Mouse (Mus musculus) stomach, postnatal 0 days (tissue): ENCODE data around the gene Adad2. TPM values are rescaled to one million over a fixed set of nuclear protein-coding genes. Genes with fewer than 3 reads are reported as not detected.
A peak's percentile ranks its signal among the peaks of the same experiment; 100 is the strongest.

ENCODE experiments used
- ATAC-seq: fragments of 200-750 bp; cut with Nextera tagmentation; 2 replicates; pipeline ENCODE4 v1.8.0; 2017; ENCODE audit not compliant: low FRiP score, low TSS enrichment
- DNase-seq: peaks from one replicate; pipeline ENCODE4 v3.0.0-alpha.2; 2016; ENCODE audit warnings: low spot score
- H3K27ac ChIP-seq: fragments of 300-500 bp; sonication (generic); replicated peaks from 2 replicates; pipeline ENCODE4 v1.5.1; 2014; ENCODE audit warnings: mild to moderate bottlenecking, control low read depth
- H3K27me3 ChIP-seq: fragments of 300-500 bp; sonication (generic); 2 replicates; pipeline ENCODE4 v1.6.1; 2014; ENCODE audit warnings: low read length; ENCODE audit not compliant: control insufficient read depth, insufficient read depth
- H3K36me3 ChIP-seq: fragments of 300-500 bp; sonication (generic); 2 replicates; pipeline ENCODE4 v1.6.1; 2014; ENCODE audit warnings: low read length, mixed read lengths; ENCODE audit not compliant: control insufficient read depth, insufficient read depth
- H3K4me1 ChIP-seq: fragments of 300-500 bp; sonication (generic); replicated peaks from 2 replicates; pipeline ENCODE4 v1.6.1; 2014; ENCODE audit warnings: antibody characterized with exemption; ENCODE audit not compliant: control insufficient read depth, insufficient read depth
- H3K4me2 ChIP-seq: fragments of 300-500 bp; sonication (generic); replicated peaks from 2 replicates; pipeline ENCODE4 v1.6.1; 2014; ENCODE audit warnings: low read depth, mild to moderate bottlenecking, control low read depth, moderate library complexity
- H3K4me3 ChIP-seq: fragments of 300-500 bp; sonication (generic); 2 replicates; pipeline ENCODE4 v1.5.1; 2014; ENCODE audit warnings: low read depth, low read length, control low read depth
- H3K9ac ChIP-seq: fragments of 300-500 bp; sonication (generic); 2 replicates; pipeline ENCODE4 v1.6.1; 2014; ENCODE audit warnings: mild to moderate bottlenecking, low read length, control low read depth, mixed read lengths
- H3K9me3 ChIP-seq: fragments of 300-500 bp; sonication (generic); 2 replicates; pipeline ENCODE4 v1.6.1; 2016; ENCODE audit warnings: low read length; ENCODE audit not compliant: control insufficient read depth
- CTCF ChIP-seq: IDR thresholded peaks from 2 replicates; pipeline ENCODE4 v1.5.1; 2016; ENCODE audit warnings: antibody characterized with exemption, low read depth, mild to moderate bottlenecking, moderate library complexity
- EP300 ChIP-seq: optimal IDR thresholded peaks from 2 replicates; pipeline ENCODE3; 2016; ENCODE audit warnings: antibody characterized with exemption
- WGBS: fragments of 180-500 bp; shearing (Covaris S2); extraction: QIAGEN DNeasy Blood & Tissue Kit; methylation state at CpG from one replicate; pipeline ENCODE4 v1.1.7; 2014; 5-methylcytosine and 5-hydroxymethylcytosine counted together
- polyA plus RNA-seq: library from polyadenylated mRNA; unstranded; fragments of >200 nt; fragmentation: Nextera tagmentation; extraction: Ambion mirVana; gene quantifications from 2 replicates; pipeline ENCODE4 v1.2.1, GENCODE M21; 2015

Gene Adad2
- polyA plus RNA-seq, 1 experiment from 2014 or later: not detected

DNA sequence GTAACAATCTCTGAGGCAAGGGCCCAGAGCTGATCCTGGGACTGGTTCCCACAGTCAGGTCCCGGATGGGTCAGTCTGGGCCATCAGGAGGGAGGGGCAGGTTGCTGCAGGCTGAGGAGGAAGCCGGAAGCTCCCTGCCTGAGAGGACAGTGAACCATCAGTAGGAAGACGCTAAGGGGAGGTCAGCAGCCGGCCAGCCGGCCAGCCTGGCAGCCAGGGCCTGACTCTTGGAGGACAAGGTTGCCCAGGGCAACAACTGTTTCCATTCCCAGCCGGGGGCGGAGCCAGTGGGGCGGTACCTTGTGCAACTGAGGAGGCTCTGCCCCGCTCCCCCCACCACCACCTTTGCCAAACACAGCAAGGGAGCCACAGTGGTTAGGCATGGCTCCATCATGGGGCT lies 48.5 kb downstream of the Adad2 start:
- ATAC-seq (peak; percentile 79), DNase-seq (peak; percentile 89)
- no peaks in the 10 kb centered on the region for H3K36me3 ChIP-seq
- no peak overlapping the region for H3K4me3 ChIP-seq
- no peak overlapping the region for H3K9ac ChIP-seq
- TF ChIP-seq EP300: no peak
- TF ChIP-seq CTCF: no peak
- H3K27me3 ChIP-seq: no peaks in the 10 kb centered on the region
- H3K27ac ChIP-seq: 0 out of 2 replicates have a peak overlapping the region, but pooled peaks have one; percentile 24
- no peak overlapping the region for H3K4me2 ChIP-seq
- WGBS: 12% methylated on average over 9 of the region's 9 CpGs
- peaks cover 3% of the 10 kb centered on the region for H3K4me1 ChIP-seq
- no peaks in the 10 kb centered on the region for H3K9me3 ChIP-seq

DNA sequence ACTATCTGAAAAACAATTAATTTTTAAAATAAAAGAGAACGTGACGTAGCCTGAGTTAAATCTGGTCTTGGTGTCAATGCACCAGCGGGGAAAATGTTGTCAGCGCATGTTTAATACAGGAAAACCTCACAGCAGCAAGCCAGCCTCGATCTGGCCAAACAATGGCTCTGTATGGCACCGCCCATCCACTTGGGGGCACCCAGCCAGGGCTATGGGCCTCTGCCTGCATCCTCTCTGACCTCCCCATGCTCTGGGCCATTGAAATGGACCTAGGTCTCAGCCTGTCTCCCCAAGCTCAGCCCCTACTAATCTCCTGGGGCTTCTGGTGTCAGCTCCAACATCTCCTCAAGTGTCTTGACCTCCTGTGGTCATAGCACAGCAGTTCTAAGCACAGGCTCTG lies 49.3 kb downstream of the Adad2 start:
- DNase-seq: no peak
- Histone ChIP-seq H3K9ac (no peak overlapping the region), H3K27me3 (no peaks in the 10 kb centered on the region), H3K36me3 (no peaks in the 10 kb centered on the region), H3K27ac (0 out of 2 replicates have a peak overlapping the region, but pooled peaks have one; percentile 8), H3K4me3 (no peak overlapping the region), H3K4me2 (no peak overlapping the region), H3K4me1 (peaks cover 3% of the 10 kb centered on the region), H3K9me3 (no peaks in the 10 kb centered on the region)
- WGBS: 74% methylated on average over 6 of the region's 6 CpGs
- TF ChIP-seq EP300 (no peak), CTCF (no peak)
- no peak for ATAC-seq

DNA sequence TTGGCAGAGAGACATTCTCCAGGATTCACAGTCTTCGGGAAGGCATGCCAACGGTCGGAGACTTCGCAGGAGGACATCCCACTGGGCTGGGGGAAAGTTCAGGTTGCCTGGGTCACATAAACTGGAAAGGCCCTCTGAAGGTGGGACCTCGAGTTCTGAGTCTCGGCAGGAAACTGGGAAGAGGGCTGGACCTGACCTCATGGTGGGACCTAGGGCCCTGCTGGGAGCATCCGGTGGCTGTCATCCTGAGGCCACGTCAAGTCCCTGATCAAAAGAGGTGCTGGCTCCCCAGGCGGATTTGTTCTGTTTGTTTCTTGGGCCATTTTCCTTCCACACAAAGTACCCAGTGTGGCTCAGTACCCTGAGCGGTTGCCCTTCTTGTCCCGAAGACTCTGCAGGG lies 50.9 kb downstream of the Adad2 start:
- Histone ChIP-seq H3K4me1 (peaks cover 3% of the 10 kb centered on the region), H3K4me3 (no peak overlapping the region), H3K27ac (no peak overlapping the region), H3K36me3 (no peaks in the 10 kb centered on the region), H3K9ac (no peak overlapping the region), H3K4me2 (no peak overlapping the region), H3K27me3 (no peaks in the 10 kb centered on the region), H3K9me3 (no peaks in the 10 kb centered on the region)
- DNase-seq (no peak), ATAC-seq (no peak)
- WGBS: 73% methylated on average over 11 of the region's 11 CpGs
- TF ChIP-seq EP300: no peak
- no peak for TF ChIP-seq CTCF

DNA sequence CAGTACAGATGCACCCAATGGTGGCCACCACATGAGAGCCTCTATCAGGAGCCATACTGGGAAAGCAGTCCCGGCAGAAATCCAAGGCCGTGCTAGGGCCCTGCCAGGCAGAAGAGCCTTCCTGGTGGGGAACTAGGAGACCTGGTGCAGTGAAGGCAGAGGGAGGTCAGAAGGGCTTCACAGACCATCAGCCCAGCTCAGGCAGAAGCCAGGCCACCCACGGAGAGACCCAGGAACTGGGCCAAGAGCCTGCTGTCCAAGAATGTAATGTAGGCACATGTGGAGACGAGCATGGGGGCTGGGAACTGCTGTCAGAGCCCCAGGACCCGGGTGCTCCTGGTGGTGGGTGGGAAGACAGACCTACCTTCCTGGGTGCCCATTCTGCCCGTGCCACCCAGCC lies 52.7 kb downstream of the Adad2 start:
- Histone ChIP-seq H3K27me3 (no peaks in the 10 kb centered on the region), H3K4me1 (peaks cover 3% of the 10 kb centered on the region), H3K9me3 (no peaks in the 10 kb centered on the region), H3K4me3 (no peak overlapping the region), H3K36me3 (no peaks in the 10 kb centered on the region), H3K9ac (0 out of 2 replicates have a peak overlapping the region, but pooled peaks have one; percentile 27), H3K4me2 (peak overlapping the region; percentile 49; the same call in 1 of the 2 replicates), H3K27ac (0 out of 2 replicates have a peak overlapping the region, but pooled peaks have one; percentile 4)
- DNase-seq (no peak), ATAC-seq (no peak)
- WGBS: 59% methylated on average over 6 of the region's 6 CpGs
- TF ChIP-seq EP300: no peak
- no peak for TF ChIP-seq CTCF

Other genes with a start within 250 kb of the Adad2 start
- 22.0 and 24.0 TPM in 2 replicates for gene Mlycd, start 217.9 kb upstream of the Adad2 start, polyA plus RNA-seq
- 11.4 and 14.5 TPM in 2 replicates for gene Osgin1, start 178.6 kb upstream of the Adad2 start, polyA plus RNA-seq
- 1.5 and 1.6 TPM in 2 replicates for gene Necab2, start 166.0 kb upstream of the Adad2 start, polyA plus RNA-seq
- not detected in 2 replicates for gene Slc38a8, start 111.0 kb upstream of the Adad2 start, polyA plus RNA-seq
- 37.1 and 38.4 TPM in 2 replicates for gene Mbtps1, start 54.0 kb upstream of the Adad2 start, polyA plus RNA-seq
- gene Hsdl1, start 37.6 kb upstream of the Adad2 start, polyA plus RNA-seq: 21.3 and 21.4 TPM in 2 replicates
- gene Dnaaf1, start 37.5 kb upstream of the Adad2 start, polyA plus RNA-seq: 0.24 and 0.30 TPM in 2 replicates
- gene Taf1c, start 7.5 kb upstream of the Adad2 start, polyA plus RNA-seq: 5.9 and 6.2 TPM in 2 replicates
- gene Kcng4, start 22.9 kb downstream of the Adad2 start, polyA plus RNA-seq: 0.49 and 0.52 TPM in 2 replicates
- 58.0 and 61.0 TPM in 2 replicates for gene Wfdc1, start 53.6 kb downstream of the Adad2 start, polyA plus RNA-seq
- 7.7 and 8.8 TPM in 2 replicates for gene Atp2c2, start 87.3 kb downstream of the Adad2 start, polyA plus RNA-seq
- 9.1 and 10.7 TPM in 2 replicates for gene Tldc1, start 165.7 kb downstream of the Adad2 start, polyA plus RNA-seq
- 100 and 106 TPM in 2 replicates for gene Cotl1, start 227.8 kb downstream of the Adad2 start, polyA plus RNA-seq
- 9.0 and 10.0 TPM in 2 replicates for gene Klhl36, start 249.5 kb downstream of the Adad2 start, polyA plus RNA-seq